ENCODE assay signal across 9 mouse cellular contexts in genomic region chr3:55423640-55424397, GRCm38 (mm10). TPM values are rescaled to one million over a fixed set of nuclear protein-coding genes. Genes with fewer than 3 reads are reported as not detected.
DNase-seq lines count a peak whose midpoint lies in the region; ATAC-seq lines count a peak whose summit lies in the region.
"Had no signal": no experiment of that assay in that cellular context is flagged by ENCODE, and none has a peak within 500 bp of the region (broad histone marks: within the 10 kb centered on the region; RNA-seq: fewer than 3 reads in every experiment).

No protein-coding gene starts in this region.

- H3K9me3 ChIP-seq in forebrain, embryonic 16.5 days (ENCODE audit: control insufficient read depth, low read length), result no peaks in the 10 kb centered on the region
- H3K9me3 ChIP-seq: heart, embryonic 15.5 days had no signal

- peak overlapping the region; percentile 33 for H3K4me2 ChIP-seq in forebrain, embryonic 16.5 days (ENCODE audit: low read length)
- H3K4me2 ChIP-seq: heart, embryonic 15.5 days had no signal

- H3K27ac ChIP-seq in forebrain, embryonic 16.5 days (ENCODE audit: low read length), result peak overlapping the region; percentile 88
- H3K27ac ChIP-seq: heart, embryonic 15.5 days had no signal

- no peaks in the 10 kb centered on the region for H3K36me3 ChIP-seq in forebrain, embryonic 16.5 days (ENCODE audit: control insufficient read depth, insufficient read depth)
- H3K36me3 ChIP-seq: heart, embryonic 15.5 days had no signal

- peaks cover 34% of the 10 kb centered on the region for H3K4me1 ChIP-seq in forebrain, embryonic 16.5 days (replicated peaks; ENCODE audit: control insufficient read depth, insufficient read depth, low read length)

- intact Hi-C loops in left cerebral cortex, postnatal 25 days (cut with DNase I), result loop anchor here (1.0 to 2.0 kb wide), 2 partner anchors 19 to 24 kb away; no protein-coding TSS in a partner anchor

- peak; percentile 96 for ATAC-seq in forebrain, embryonic 16.5 days

- peak; percentile 45 to 46 for DNase-seq in kidney, postnatal 4 days
- no peak for DNase-seq in kidney, adult 8-10 months
- DNase-seq in left cerebral cortex, postnatal 25 days (ENCODE audit: low spot score in 2 of 2), result peak; percentile 69 to 95
- peak; percentile 78 for DNase-seq in right cerebral cortex, postnatal 14 days
- DNase-seq in urinary bladder, adult 18-20 months (ENCODE audit: low spot score in 2 of 2), result no peak
- DNase-seq in lung, postnatal 4 days, result no peak
- DNase-seq in thymus, postnatal 25 days, result no peak

- H3K9ac ChIP-seq in forebrain, embryonic 16.5 days (replicated peaks; ENCODE audit: low read depth, low read length), result 0 out of 2 replicates have a peak overlapping the region, but pooled peaks have one; percentile 22
- H3K9ac ChIP-seq: heart, embryonic 15.5 days had no signal

- H3K4me3 ChIP-seq in forebrain, embryonic 16.5 days (replicated peaks; ENCODE audit: low read length), result no peak overlapping the region; the same call in 1 of the 2 replicates
- H3K4me3 ChIP-seq: heart, embryonic 15.5 days had no signal

- 10% methylated on average over 11 of the region's 11 CpGs for WGBS in forebrain, embryonic 16.5 days

- H3K27me3 ChIP-seq in forebrain, embryonic 16.5 days (replicated peaks; ENCODE audit: control insufficient read depth, insufficient read depth, low read length), result no peaks in the 10 kb centered on the region
- H3K27me3 ChIP-seq: heart, embryonic 15.5 days had no signal

RNA-seq across cellular contexts. Expression of gene Gm21954, which starts 48.2 kb away (rescaled TPM):
- not detected in 2 replicates for polyA plus RNA-seq in forebrain, embryonic 16.5 days (2015; fragmentation: Nextera tagmentation; extraction: Ambion mirVana)
- total RNA-seq in left cerebral cortex, postnatal 25 days (2021), result not detected
- polyA plus RNA-seq: heart, embryonic 15.5 days had no signal

Comparison
In these comparisons a context has a peak if more than half of its experiments do, and no peak if none do; other contexts are left out.
1. DNase-seq: peak in kidney, postnatal 4 days (2 of 2), left cerebral cortex, postnatal 25 days (2 of 2) and right cerebral cortex, postnatal 14 days (single experiment); none in kidney, adult 8-10 months (0 of 2), urinary bladder, adult 18-20 months (0 of 2), lung, postnatal 4 days (0 of 2) and thymus, postnatal 25 days (single experiment).